Comparison of ENCODE assay signal across 10 mouse cellular contexts in genomic region chr12:79796823-79797821, GRCm38 (mm10).
DNase-seq lines count a peak whose midpoint lies in the region; ATAC-seq and TF ChIP-seq lines count a peak whose summit lies in the region.
"Had no signal": no experiment of that assay in that cellular context is flagged by ENCODE, and none has a peak within 500 bp of the region (broad histone marks: within the 10 kb centered on the region; RNA-seq: fewer than 3 reads in every experiment).

No protein-coding gene starts in this region.

- H3K9me3 ChIP-seq in lung, embryonic 15.5 days = no peaks in the 10 kb centered on the region
- H3K9me3 ChIP-seq in hindbrain, embryonic 14.5 days (ENCODE audit: control insufficient read depth, low read length) = no peaks in the 10 kb centered on the region

- TF ChIP-seq CTCF in gastrocnemius, adult 2 months (IDR thresholded peaks at IDR 0.05) = no peak
- TF ChIP-seq CTCF in lung, adult 2 months (IDR thresholded peaks at IDR 0.05; ENCODE audit: insufficient read depth, low read length) = no peak

- no peak for TF ChIP-seq POLR2A in lung, adult 2 months (IDR thresholded peaks at IDR 0.05; ENCODE audit: borderline replicate concordance, extremely low read depth, low read depth, low read length)

- H3K9ac ChIP-seq in lung, embryonic 15.5 days = no peak overlapping the region
- H3K9ac ChIP-seq in hindbrain, embryonic 14.5 days = no peak overlapping the region

- H3K4me1 ChIP-seq in lung, embryonic 15.5 days = peaks cover 18% of the 10 kb centered on the region
- peaks cover 8% of the 10 kb centered on the region for H3K4me1 ChIP-seq in lung, adult 2 months (ENCODE audit: control insufficient read depth, insufficient read depth, low read length)
- no peaks in the 10 kb centered on the region; the same call in 1 of the 2 replicates for H3K4me1 ChIP-seq in hindbrain, embryonic 14.5 days (replicated peaks; ENCODE audit: control insufficient read depth, insufficient read depth, low read length)

- H3K27ac ChIP-seq in gastrocnemius, adult 2 months = peak overlapping the region; percentile 53
- peak overlapping the region; percentile 63 for H3K27ac ChIP-seq in lung, embryonic 15.5 days
- H3K27ac ChIP-seq in hindbrain, embryonic 14.5 days = peak overlapping the region; percentile 43; the same call in 1 of the 2 replicates

- 0 out of 2 replicates have a peak, but pooled peaks have one; percentile 31 for ATAC-seq in lung, embryonic 15.5 days (ENCODE audit: borderline replicate concordance, extremely low read depth, low FRiP score, low TSS enrichment)
- no peak for ATAC-seq in hindbrain, embryonic 14.5 days (ENCODE audit: low FRiP score)

- peak; percentile 34 for DNase-seq in gastrocnemius, adult 2 months
- DNase-seq in gastrocnemius, postnatal 36 days = no peak
- DNase-seq in lung, adult 2 months = no peak
- DNase-seq in hindbrain, embryonic 14.5 days (ENCODE audit: low spot score) = no peak
- peak; percentile 10 for DNase-seq in naive thymus-derived CD4-positive, alpha-beta T cell, adult 2 months (ENCODE audit: low read depth)
- DNase-seq in yolk sac, embryonic 10.5 days (ENCODE audit: low spot score) = no peak
- no peak for DNase-seq in ovary, adult 18-20 months (ENCODE audit: low spot score)
- DNase-seq: cerebellum, postnatal 14 days; left cerebral cortex, postnatal 4 days had no signal

- intact Hi-C loops in gastrocnemius, adult 2 months (cut with DNase I) = loop anchor here (5.0 kb wide), 1 partner anchor 80 kb away; no protein-coding TSS in a partner anchor
- intact Hi-C loops in gastrocnemius, postnatal 36 days (cut with DNase I) = no loop called here

- H3K36me3 ChIP-seq in lung, embryonic 15.5 days = no peaks in the 10 kb centered on the region
- no peaks in the 10 kb centered on the region for H3K36me3 ChIP-seq in hindbrain, embryonic 14.5 days (replicated peaks; ENCODE audit: control insufficient read depth, insufficient read depth)

- WGBS in lung, embryonic 15.5 days = 74% methylated on average over 18 of the region's 18 CpGs
- WGBS in lung, adult 2 months = 51% methylated on average over 18 of the region's 18 CpGs
- WGBS in hindbrain, embryonic 14.5 days = 69% methylated on average over 18 of the region's 18 CpGs

- no peaks in the 10 kb centered on the region for H3K27me3 ChIP-seq in lung, embryonic 15.5 days
- H3K27me3 ChIP-seq in hindbrain, embryonic 14.5 days (ENCODE audit: control insufficient read depth, insufficient read depth, low read length) = no peaks in the 10 kb centered on the region

- no peak overlapping the region for H3K4me2 ChIP-seq in lung, embryonic 15.5 days
- H3K4me2 ChIP-seq in hindbrain, embryonic 14.5 days (replicated peaks) = no peak overlapping the region

- peak overlapping the region; percentile 21; the same call in 1 of the 2 replicates for H3K4me3 ChIP-seq in gastrocnemius, adult 2 months
- no peak overlapping the region for H3K4me3 ChIP-seq in lung, embryonic 15.5 days
- no peak overlapping the region for H3K4me3 ChIP-seq in lung, adult 2 months (replicated peaks; ENCODE audit: extremely low read depth, low read depth, low read length)
- H3K4me3 ChIP-seq in hindbrain, embryonic 14.5 days (replicated peaks; ENCODE audit: low read length) = no peak overlapping the region

Comparison
In these comparisons a context has a peak if more than half of its experiments do, and no peak if none do; other contexts are left out.
1. DNase-seq: peak in gastrocnemius, adult 2 months (single experiment) and naive thymus-derived CD4-positive, alpha-beta T cell, adult 2 months (single experiment); none in gastrocnemius, postnatal 36 days (0 of 2), lung, adult 2 months (single experiment), hindbrain, embryonic 14.5 days (single experiment), yolk sac, embryonic 10.5 days (single experiment) and ovary, adult 18-20 months (single experiment).
2. Peak in every context shown above with its lines, with median percentiles within 50 percentile points of each other: H3K27ac ChIP-seq.